Mouse (Mus musculus) brain, adult 10 weeks (tissue): ENCODE measurements around the gene Olfr1006. TPM values are rescaled to one million over a fixed set of nuclear protein-coding genes. Genes with fewer than 3 reads are reported as not detected.

ENCODE experiments used
- polyA plus RNA-seq: library from polyadenylated mRNA; stranded (reverse); fragments of 350-450 nt; fragmentation: Illumina TruSeq; extraction: RNeasy Lipid Tissue Mini Kit (QIAGEN cat#74804); gene quantifications from one replicate; pipeline ENCODE4 v1.2.3, GENCODE M21; 2015; ENCODE audit warnings: low read depth, low replicate concordance

Olfr1006 gene
- polyA plus RNA-seq = not detected

GRCm38 (mm10) chr2:85678667-85679066 is at the start of gene Olfr1006:
Gene Olfr1006 (minus strand): TSS chr2:85678767.

GRCm38 (mm10) chr2:85715119-85715518 is 36.6 kb upstream of the Olfr1006 start, which contains the start of gene Olfr1009:
Gene Olfr1009 (plus strand): TSS chr2:85715419.

GRCm38 (mm10) chr2:85689131-85689530 is 10.6 kb upstream of the Olfr1006 start, which contains the start of gene Olfr1008:
Gene Olfr1008 (plus strand): TSS chr2:85689431.

GRCm38 (mm10) chr2:85664355-85664754 is 14.2 kb downstream of the Olfr1006 start, which contains the start of gene Olfr154:
Gene Olfr154 (minus strand): TSS chr2:85664455.

GRCm38 (mm10) chr2:85650604-85651003 is 28.0 kb downstream of the Olfr1006 start, which contains the start of gene Olfr1002:
Gene Olfr1002 (minus strand): TSS chr2:85650704.

Other genes starting within 250 kb of the Olfr1006 start
- gene Olfr994, start 242.3 kb downstream of the Olfr1006 start, polyA plus RNA-seq = not detected
- not detected for gene Olfr995, start 235.1 kb downstream of the Olfr1006 start, polyA plus RNA-seq
- 0.19 TPM for gene 4833423E24Rik, start 159.7 kb downstream of the Olfr1006 start, polyA plus RNA-seq
- not detected for gene Olfr996, start 99.6 kb downstream of the Olfr1006 start, polyA plus RNA-seq
- gene Olfr998, start 89.8 kb downstream of the Olfr1006 start, polyA plus RNA-seq = not detected
- not detected for gene Olfr1000, start 66.9 kb downstream of the Olfr1006 start, polyA plus RNA-seq
- not detected for gene Olfr1002, start 28.1 kb downstream of the Olfr1006 start, polyA plus RNA-seq
- gene Olfr154, start 14.3 kb downstream of the Olfr1006 start, polyA plus RNA-seq = not detected
- gene Olfr1008, start 10.7 kb upstream of the Olfr1006 start, polyA plus RNA-seq = not detected
- gene Olfr1009, start 36.7 kb upstream of the Olfr1006 start, polyA plus RNA-seq = not detected
- gene Olfr1012, start 84.0 kb upstream of the Olfr1006 start, polyA plus RNA-seq = not detected
- gene Olfr1013, start 88.3 kb upstream of the Olfr1006 start, polyA plus RNA-seq = not detected
- gene Olfr1014, start 93.9 kb upstream of the Olfr1006 start, polyA plus RNA-seq = not detected
- gene Olfr1015, start 103.2 kb upstream of the Olfr1006 start, polyA plus RNA-seq = not detected
- not detected for gene Olfr1016, start 123.8 kb upstream of the Olfr1006 start, polyA plus RNA-seq
- gene Olfr1018, start 139.7 kb upstream of the Olfr1006 start, polyA plus RNA-seq = not detected
- not detected for gene Olfr1019, start 166.7 kb upstream of the Olfr1006 start, polyA plus RNA-seq
- not detected for gene Olfr1020, start 168.3 kb upstream of the Olfr1006 start, polyA plus RNA-seq
- not detected for gene Olfr1022, start 189.8 kb upstream of the Olfr1006 start, polyA plus RNA-seq
- not detected for gene Olfr1023, start 206.9 kb upstream of the Olfr1006 start, polyA plus RNA-seq
- not detected for gene Olfr1024, start 226.3 kb upstream of the Olfr1006 start, polyA plus RNA-seq
- gene Olfr1025-ps1, start 236.4 kb upstream of the Olfr1006 start, polyA plus RNA-seq = not detected
- not detected for gene Olfr1026, start 242.8 kb upstream of the Olfr1006 start, polyA plus RNA-seq